Mouse (Mus musculus) layer of hippocampus, postnatal 14 days (tissue): ENCODE measurements around the gene Hist1h2bf. TPM values are rescaled to one million over a fixed set of nuclear protein-coding genes. Genes with fewer than 3 reads are reported as not detected.

Source experiments
- DNase-seq, 2 experiments: peaks; one replicate each; pipeline ENCODE4 v3.0.0; 2021 to 2022; ENCODE audit warnings: low spot score in 2 of 2, mixed read lengths in 1 of 2
- microRNA-seq, 2 experiments: library from miRNA; unstranded; fragments of <30 nt; microRNA quantifications; one replicate each; pipeline ENCODE4 v1.2.0; 2021
- total RNA-seq, 2 experiments: library from RNA; stranded (reverse); gene quantifications; 2 replicates each; pipeline ENCODE4 v1.2.3; 2021

The Hist1h2bf gene
- total RNA-seq, 2 experiments from 2014 or later, result 32.6 to 42.1 TPM

DNA sequence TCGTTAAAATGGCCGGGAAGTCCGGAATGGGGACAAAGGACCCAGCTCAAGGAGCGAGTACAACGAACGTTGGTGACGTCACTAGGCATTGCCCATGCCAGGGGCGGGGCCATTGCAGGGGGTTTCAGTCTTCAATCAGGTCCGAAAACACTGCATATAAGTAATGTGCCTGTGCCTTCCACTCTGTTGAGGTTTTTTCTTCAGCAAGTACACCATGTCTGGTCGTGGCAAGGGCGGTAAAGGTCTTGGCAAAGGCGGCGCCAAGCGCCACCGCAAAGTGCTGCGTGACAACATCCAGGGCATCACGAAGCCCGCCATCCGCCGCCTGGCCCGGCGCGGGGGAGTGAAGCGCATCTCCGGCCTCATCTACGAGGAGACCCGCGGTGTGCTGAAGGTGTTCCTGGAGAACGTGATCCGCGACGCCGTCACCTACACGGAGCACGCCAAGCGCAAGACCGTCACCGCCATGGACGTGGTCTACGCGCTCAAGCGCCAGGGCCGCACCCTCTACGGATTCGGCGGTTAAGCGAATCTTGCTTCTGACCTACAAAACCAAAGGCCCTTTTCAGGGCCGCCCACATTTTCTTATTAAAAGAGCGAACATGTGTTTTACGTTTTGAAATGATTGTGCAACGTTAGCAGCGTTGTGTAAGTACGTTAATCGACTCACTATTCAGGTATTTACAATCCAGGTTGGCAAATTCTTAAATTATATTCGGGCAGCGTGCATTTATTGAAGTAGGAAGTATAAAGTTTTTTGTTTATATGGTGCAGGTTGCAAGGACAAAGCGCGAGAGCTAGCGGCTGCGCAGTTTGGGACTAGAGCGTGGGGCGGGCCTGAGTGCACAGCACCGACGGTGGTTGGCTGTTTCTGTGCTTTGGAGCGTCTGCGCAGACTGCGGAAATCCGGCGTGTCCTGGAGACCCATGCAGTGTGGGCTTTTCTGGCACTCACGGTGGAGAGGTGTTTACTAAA, 42.8 kb downstream of the Hist1h2bf start, which contains the start of gene Hist1h4h:
Gene Hist1h4h (plus strand): TSS at position 150 of the 975 bp plus-strand sequence.
- DNase-seq, result peak; percentile 96 to 99

DNA sequence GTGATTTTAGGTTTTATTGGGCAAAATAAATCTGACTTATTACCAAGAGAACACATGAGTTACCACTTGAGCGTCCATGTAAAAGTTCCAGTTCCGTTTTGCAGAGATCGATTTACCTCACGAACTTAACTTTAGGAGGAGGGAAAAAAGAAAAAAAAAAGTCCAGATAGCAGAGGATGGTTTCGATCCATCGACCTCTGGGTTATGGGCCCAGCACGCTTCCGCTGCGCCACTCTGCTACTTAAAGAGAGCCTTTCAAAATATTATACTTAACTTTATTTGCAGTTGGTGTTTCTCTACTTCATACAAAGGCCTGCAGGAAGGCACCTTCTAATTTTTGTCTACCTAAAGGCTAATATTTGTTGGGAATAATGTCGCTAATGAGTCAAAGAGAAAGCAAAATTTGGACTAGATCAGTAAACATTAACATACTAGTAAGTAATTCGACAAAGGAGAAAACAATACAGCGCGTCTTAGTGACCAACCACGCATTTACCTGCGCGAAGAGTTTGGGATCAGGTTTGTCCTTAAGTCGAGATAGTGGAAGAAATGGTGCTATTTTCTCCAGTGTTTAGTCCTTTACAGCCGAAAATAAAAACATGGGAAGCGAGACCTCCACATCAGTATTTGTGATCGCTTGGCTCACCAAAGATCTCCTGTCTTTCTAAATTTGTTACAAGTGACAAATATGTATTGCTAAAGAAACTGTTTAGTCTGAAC, 43.7 kb downstream of the Hist1h2bf start:
- DNase-seq, result peak; percentile 78 to 88

DNA sequence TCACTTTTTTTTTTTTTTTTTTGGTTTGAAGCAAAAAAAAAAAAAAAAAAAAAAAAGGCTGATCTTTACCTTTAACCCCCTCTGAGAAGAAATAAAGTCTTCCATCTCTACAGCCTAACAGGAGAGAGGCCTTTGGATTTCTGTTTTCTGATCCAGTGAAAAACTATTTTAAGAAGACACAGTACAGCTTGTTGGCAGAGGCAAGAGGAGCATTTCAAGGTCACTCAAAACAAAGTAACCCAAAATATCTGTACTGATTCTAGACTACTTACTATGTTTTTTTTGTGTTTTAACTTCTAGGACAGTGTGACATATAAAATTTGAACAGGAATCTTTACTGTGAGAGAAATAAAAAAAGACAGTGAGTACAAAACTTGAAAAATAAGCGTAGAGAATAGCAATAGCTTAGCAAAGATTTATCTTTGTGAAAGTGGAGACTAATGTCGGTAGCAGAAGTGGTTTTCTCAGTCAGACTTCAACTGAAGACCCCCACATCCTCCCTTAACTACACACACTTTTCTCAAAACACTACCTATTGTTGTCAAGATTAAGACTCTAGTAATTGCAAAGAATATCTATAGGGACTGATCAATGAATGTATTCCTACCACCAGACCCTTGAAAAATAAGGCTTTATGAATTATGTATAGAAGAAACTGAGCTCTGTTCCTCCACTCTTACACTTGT, 44.4 kb downstream of the Hist1h2bf start:
- DNase-seq, result no peak

DNA sequence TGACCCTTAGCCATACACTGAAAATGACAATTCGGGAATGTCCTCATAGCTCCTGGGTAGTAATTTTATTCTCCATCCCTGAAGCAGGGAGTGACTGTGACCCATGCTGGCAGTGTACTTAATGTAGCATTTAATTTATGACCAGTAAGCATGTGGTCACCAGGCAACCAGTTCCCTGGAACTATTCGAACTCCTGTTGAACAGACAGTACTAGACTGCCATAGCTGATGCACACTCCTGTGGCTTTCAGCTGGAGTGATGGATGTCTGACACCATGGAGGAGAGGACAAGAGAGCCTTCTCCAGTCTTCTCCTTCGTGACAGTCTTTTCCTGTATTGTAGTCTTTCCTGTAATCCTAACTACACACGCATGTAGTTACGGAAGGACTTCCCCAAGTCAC, 45.0 kb downstream of the Hist1h2bf start:
- DNase-seq, result no peak

DNA sequence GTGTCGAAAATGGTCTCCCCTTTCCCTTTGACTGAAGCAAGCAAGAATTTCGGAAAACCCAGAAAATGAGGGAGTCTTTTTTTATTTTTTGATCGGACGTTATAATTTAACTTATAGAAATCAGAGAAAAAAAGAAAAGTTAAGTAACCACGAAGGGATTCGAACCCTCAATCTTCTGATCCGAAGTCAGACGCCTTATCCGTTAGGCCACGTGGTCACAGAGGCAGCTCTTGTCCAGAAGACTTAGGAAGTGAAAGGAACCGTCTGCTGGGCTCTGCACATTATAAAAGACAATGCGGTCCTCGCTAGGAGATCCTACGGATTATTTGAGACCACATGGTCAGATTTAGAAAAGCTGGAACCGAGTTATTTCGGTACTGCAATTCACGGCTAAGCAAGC, 47.7 kb downstream of the Hist1h2bf start:
- peak; percentile 94 to 96 for DNase-seq

DNA sequence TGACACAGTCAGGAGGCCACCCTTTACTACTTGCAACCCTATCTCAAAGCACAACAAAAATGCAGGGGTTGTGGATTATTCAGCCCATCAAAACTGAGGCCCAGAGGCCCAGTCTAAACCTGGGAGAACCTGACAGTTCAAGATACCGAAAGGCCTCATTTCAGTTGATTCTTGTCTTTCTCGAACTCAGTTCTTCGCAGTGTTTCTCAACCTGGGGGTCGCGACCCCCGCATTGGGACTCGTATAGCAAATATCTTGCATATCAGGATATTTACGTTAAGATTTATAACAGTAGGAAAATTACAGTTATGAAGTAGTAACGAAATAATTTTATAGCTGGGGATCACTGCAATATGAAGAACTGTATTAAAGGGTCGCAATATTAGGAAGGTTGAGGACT, 48.1 kb downstream of the Hist1h2bf start:
- no peak for DNase-seq

DNA sequence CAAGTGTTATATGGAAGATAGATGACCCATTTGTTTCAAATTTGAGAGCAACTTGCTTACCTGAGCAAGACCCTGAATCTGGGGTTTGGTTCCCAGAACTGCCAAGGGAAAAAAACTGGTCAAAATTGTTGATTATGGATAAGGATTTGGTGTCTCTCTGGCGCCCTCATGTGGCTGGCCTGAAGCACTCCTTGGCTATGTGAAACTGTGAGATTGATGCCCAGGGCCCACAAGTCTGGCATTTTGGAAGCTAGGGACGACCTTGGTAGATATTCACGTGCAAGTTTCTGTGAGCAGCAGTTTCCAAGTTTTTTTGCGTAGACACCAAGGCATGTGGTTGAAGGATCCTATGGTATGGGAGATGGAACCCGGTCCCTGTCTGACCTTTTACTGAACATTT, 49.3 kb downstream of the Hist1h2bf start:
- peak; percentile 73 to 80 for DNase-seq

DNA sequence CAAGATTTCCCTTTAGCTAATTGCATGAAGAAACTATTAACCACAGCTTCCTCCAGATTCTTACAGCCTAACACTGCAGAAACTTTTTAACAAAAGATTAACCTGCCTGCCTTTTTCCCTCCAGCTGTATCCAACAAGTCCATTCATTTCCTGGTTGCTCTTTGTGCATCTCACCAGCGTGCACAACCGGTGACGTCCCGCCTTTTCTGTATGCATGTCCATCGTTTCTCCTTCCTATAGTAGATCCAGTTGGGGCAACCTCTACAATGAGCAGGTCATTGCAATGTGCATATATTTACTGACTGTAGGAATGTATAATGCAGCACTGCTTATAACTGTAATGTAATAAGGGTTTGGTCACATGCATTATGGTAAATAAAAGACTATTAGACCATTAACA, 50.0 kb downstream of the Hist1h2bf start:
- no peak for DNase-seq

Small RNA genes lying within 50 kb of the gene (microRNA-seq; reads per million reads assigned to microRNA genes)
- gene Gm44297 (0 reads per million in 2 experiments), gene Gm44359 (0 reads per million in 2 experiments), gene Gm44394 (0 reads per million in 2 experiments)

Other genes with a start within 250 kb of the Hist1h2bf start
- gene Zfp322a, start 205.0 kb downstream of the Hist1h2bf start, total RNA-seq, result 10 to 100 TPM; 34.9 to 39.8 TPM
- gene Abt1, start 150.3 kb downstream of the Hist1h2bf start, total RNA-seq, result 1 to 10 TPM; 7.0 TPM
- gene Btn1a1, start 108.3 kb downstream of the Hist1h2bf start, total RNA-seq, result not detected
- 1 to 10 TPM in 1 of 2 experiments, under 1 TPM in 1; 0.58 to 1.0 TPM for gene Btn2a2, start 85.3 kb downstream of the Hist1h2bf start, total RNA-seq
- 100 to 1,000 TPM; 253 to 315 TPM for gene Hist1h4h, start 43.1 kb downstream of the Hist1h2bf start, total RNA-seq
- gene Hist1h2af, start 40.3 kb downstream of the Hist1h2bf start, total RNA-seq, result 10 to 100 TPM; 23.4 to 33.5 TPM
- gene Hist1h3g, start 38.8 kb downstream of the Hist1h2bf start, total RNA-seq, result 10 to 100 TPM in 1 of 2 experiments, 1 to 10 TPM in 1; 3.7 to 12.5 TPM
- gene Hist1h2bh, start 30.8 kb downstream of the Hist1h2bf start, total RNA-seq, result 1 to 10 TPM; 1.2 to 1.9 TPM
- gene Hist1h3f, start 30.1 kb downstream of the Hist1h2bf start, total RNA-seq, result 10 to 100 TPM; 19.7 to 24.2 TPM
- 100 to 1,000 TPM; 122 to 142 TPM for gene Hist1h4f, start 22.5 kb downstream of the Hist1h2bf start, total RNA-seq
- gene Hist1h1d, start 20.9 kb downstream of the Hist1h2bf start, total RNA-seq, result 1 to 10 TPM; 4.6 to 4.8 TPM
- 10 to 100 TPM; 60.0 to 69.0 TPM for gene Hist1h3e, start 11.8 kb downstream of the Hist1h2bf start, total RNA-seq
- gene Hist1h2ae, start 3.0 kb downstream of the Hist1h2bf start, total RNA-seq, result 10 to 100 TPM; 10.3 TPM
- gene Hist1h2bg, start 2.8 kb downstream of the Hist1h2bf start, total RNA-seq, result 10 to 100 TPM; 93.3 to 96.2 TPM
- gene Hist1h2ad, start 185 bp upstream of the Hist1h2bf start, total RNA-seq, result 1 to 10 TPM; 1.1 to 9.9 TPM
- gene Hist1h3d, start 1.6 kb upstream of the Hist1h2bf start, total RNA-seq, result 10 to 100 TPM; 11.1 to 12.1 TPM
- 100 to 1,000 TPM; 128 to 149 TPM for gene Hist1h4d, start 7.4 kb upstream of the Hist1h2bf start, total RNA-seq
- 1 to 10 TPM; 6.8 to 8.7 TPM for gene Hist1h2be, start 46.9 kb upstream of the Hist1h2bf start, total RNA-seq
- gene Hist1h1e, start 48.4 kb upstream of the Hist1h2bf start, total RNA-seq, result 10 to 100 TPM; 63.5 to 74.1 TPM
- 1 to 10 TPM; 2.9 TPM for gene Hist1h2ac, start 109.8 kb upstream of the Hist1h2bf start, total RNA-seq
- 10 to 100 TPM; 37.1 to 42.7 TPM for gene Hist1h2bc, start 110.0 kb upstream of the Hist1h2bf start, total RNA-seq
- gene Hist1h1t, start 121.6 kb upstream of the Hist1h2bf start, total RNA-seq, result not detected
- 100 to 1,000 TPM in 1 of 2 experiments, 10 to 100 TPM in 1; 94.6 to 106 TPM for gene Hist1h4c, start 124.3 kb upstream of the Hist1h2bf start, total RNA-seq
- gene Hfe, start 136.7 kb upstream of the Hist1h2bf start, total RNA-seq, result 1 to 10 TPM; 3.4 to 5.4 TPM
- 10 to 100 TPM; 64.6 to 74.5 TPM for gene Hist1h1c, start 164.6 kb upstream of the Hist1h2bf start, total RNA-seq
- 10 to 100 TPM; 11.9 to 12.2 TPM for gene Hist1h3c, start 171.4 kb upstream of the Hist1h2bf start, total RNA-seq
- 10 to 100 TPM; 19.6 to 29.4 TPM for gene Hist1h2bb, start 172.5 kb upstream of the Hist1h2bf start, total RNA-seq
- 10 to 100 TPM; 27.5 to 46.6 TPM for gene Hist1h2ab, start 176.9 kb upstream of the Hist1h2bf start, total RNA-seq
- gene Hist1h3b, start 178.1 kb upstream of the Hist1h2bf start, total RNA-seq, result 10 to 100 TPM; 26.7 to 45.4 TPM
- gene Hist1h4b, start 182.8 kb upstream of the Hist1h2bf start, total RNA-seq, result 10 to 100 TPM; 57.3 to 79.4 TPM
- gene Hist1h4a, start 187.0 kb upstream of the Hist1h2bf start, total RNA-seq, result 10 to 100 TPM; 51.4 to 65.1 TPM
- gene Hist1h3a, start 188.2 kb upstream of the Hist1h2bf start, total RNA-seq, result 10 to 100 TPM; 29.8 to 47.4 TPM
- gene Hist1h1a, start 189.5 kb upstream of the Hist1h2bf start, total RNA-seq, result 10 to 100 TPM; 22.8 to 32.9 TPM
- not detected for gene Trim38, start 195.7 kb upstream of the Hist1h2bf start, total RNA-seq
- under 1 TPM; 0.10 to 0.18 TPM for gene Slc17a2, start 232.8 kb upstream of the Hist1h2bf start, total RNA-seq